Mouse (Mus musculus) lung, adult 2 months (tissue): ENCODE measurements around the gene Foxn1.

Experiments
- CTCF ChIP-seq: fragments of 200-500 bp; IDR thresholded peaks from 2 replicates; pipeline ENCODE4 v1.5.1; 2011; ENCODE audit warnings: mild to moderate bottlenecking, low read length, control low read depth; ENCODE audit not compliant: insufficient read depth
- POLR2A ChIP-seq: fragments of 200-500 bp; IDR thresholded peaks from 2 replicates; pipeline ENCODE4 v1.6.1; 2011; ENCODE audit warnings: low read depth, mild to moderate bottlenecking, control low read depth, low read length, borderline replicate concordance; ENCODE audit errors: extremely low read depth

- TF ChIP-seq CTCF (no peak), POLR2A (no peak)
Observed at GRCm38 (mm10) chr11:78427655-78428054, 41.3 kb upstream of the Foxn1 start.
